Mouse (Mus musculus): ENCODE data around the gene Coq10b.
"Not testable (repeated sequence)": the region's sequence is repeated elsewhere in the genome, so short reads cannot be mapped to it uniquely, and the experiment has no call there.

Gene Coq10b

GRCm38 (mm10) chr1:55058383-55058782 lies 5.8 kb downstream of the Coq10b start:
- not testable (repeated sequence) for DNase-seq

DNA sequence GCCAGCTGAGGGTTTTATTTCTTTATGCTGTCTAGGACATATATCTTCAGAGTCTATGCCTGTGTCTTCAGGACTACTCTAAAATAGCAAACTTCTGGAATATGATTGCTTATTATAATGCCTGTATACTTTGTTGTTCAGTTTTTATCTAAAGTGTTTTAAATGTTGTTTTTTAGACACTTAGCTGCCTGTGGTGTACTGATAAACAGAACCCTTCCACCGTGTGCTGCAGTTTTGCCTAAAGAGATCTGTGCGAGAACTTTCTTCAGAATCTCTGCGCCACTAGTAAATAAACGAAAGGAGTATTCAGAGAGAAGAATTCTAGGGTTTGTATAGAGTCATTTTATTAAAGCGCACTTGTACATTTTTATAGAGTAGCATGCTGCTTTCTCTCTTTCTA lies 8.5 kb downstream of the Coq10b start:
- no peak for DNase-seq

- no peak for DNase-seq
Measured at GRCm38 (mm10) chr1:55061772-55062171, 9.2 kb downstream of the Coq10b start.

DNA sequence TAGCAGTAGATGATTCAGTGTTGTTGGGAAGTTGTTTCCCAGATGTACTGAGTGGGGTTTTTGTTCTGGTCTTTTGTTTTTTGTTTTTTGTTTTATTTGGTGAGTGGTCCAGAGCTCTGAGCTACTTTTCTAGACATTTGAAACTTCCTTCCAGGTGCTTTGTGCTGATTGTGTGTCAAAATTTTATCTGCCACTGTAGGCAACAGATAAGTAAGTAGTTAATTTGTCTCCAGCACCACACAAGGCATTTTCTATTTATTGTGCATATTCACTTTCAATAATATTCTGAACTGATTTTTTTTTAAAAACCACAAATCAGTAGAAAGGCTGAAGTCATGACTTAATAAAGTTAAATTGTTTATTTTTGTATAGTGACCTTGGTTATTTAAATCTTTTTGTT lies 19.8 kb downstream of the Coq10b start:
- not testable (repeated sequence) for DNase-seq

GRCm38 (mm10) chr1:55074757-55075156 lies 22.2 kb downstream of the Coq10b start:
- no peak for DNase-seq

GRCm38 (mm10) chr1:55075652-55076394 lies 23.3 kb downstream of the Coq10b start:
- DNase-seq: no peak

DNA sequence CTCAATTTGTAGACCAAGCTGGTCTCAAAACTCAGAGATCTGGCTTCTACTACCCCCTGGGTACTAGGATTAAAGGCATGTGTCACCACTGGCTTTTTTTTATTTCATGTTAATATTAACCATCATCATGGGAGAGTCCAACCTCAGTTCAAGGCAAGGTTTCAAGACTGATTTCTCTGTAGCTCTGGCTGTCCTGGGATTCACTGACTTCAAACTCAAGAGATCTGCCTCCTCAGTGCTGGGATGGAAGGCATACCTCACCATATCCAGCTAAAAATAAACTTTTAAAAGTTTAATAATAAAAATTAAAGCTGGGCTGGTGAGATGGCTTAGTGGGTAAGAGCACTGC lies 23.8 kb downstream of the Coq10b start:
- DNase-seq: no peak

DNA sequence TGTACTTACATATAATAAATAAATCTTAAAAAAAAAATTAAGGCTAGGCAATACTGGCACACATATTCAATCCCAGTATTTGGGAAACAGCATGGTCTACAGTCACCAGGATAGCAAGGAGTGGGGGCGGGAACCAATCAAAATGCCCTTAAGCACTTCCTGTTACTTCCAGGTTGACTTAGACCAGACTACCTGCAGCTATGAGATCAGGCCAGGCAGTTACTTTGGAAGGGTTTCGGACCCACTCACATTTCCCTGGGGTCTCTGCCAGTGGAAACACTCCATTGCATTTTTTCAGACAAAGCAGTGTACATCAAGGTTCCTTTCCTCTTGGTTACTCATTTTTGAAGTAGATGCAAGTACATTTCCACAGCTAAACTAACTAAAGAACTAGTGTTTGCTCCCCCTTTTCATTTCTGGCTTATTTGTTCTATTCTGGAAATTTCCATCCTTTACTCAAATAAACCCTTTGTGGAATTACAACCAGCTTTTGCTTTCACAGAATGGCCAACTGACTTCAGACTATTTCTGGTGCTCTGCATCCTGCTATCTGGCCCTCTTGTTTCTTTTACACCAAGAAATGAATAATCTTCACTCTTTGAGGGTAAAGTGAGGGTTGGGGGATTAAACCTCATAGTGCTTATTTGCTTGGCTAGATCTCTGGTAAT lies 24.4 kb downstream of the Coq10b start:
- no peak for DNase-seq

DNA sequence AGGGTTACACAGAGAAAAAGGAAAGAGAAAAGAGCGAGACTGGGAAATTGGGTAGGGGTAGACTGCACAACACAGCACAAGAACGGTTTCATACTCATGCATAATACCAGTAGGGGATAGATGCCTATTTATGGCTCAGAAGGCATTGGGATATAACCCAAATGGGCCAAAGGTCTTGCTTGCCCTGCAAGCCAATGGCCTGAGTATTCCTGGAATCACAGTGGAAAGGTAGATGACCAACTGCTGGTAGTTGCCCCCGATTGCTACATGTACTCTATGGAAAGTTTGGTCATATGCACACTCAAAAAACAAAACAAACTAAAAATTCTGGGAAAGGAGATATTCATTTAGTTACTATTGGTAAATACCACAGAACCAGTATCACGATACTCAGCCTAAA lies 27.1 kb downstream of the Coq10b start:
- no peak for DNase-seq

- DNase-seq: no peak
Measured at GRCm38 (mm10) chr1:55082106-55082505, 29.5 kb downstream of the Coq10b start.

DNA sequence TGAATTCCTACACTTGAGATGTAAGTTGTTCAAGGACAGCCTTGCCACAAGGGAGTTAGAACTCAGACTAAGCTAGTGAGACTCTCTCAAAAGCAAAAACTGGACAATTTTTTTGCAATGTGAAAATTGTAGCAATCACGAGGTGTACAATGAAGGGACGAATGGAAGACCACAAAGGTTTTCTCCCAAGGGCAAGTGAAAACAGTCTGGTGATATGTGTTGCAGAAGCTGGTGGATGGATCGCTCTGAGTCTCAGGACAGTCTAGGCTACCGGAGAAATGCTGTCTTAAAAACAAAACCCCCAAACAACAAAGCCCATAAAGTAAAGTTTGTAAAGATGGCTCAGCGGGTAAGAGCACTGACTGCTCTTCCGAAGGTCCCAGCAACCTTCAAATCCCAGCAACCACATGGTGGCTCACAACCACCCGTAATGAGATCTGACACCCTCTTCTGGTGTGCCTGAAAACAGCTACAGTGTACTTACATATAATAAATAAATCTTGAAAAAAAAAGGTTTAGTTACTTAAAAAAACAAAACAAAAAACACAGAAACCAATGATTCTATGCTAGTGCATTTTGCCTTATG lies 33.3 kb downstream of the Coq10b start:
- DNase-seq: no peak

GRCm38 (mm10) chr1:55086868-55087400 lies 34.4 kb downstream of the Coq10b start:
- peak; percentile 9 for DNase-seq

DNA sequence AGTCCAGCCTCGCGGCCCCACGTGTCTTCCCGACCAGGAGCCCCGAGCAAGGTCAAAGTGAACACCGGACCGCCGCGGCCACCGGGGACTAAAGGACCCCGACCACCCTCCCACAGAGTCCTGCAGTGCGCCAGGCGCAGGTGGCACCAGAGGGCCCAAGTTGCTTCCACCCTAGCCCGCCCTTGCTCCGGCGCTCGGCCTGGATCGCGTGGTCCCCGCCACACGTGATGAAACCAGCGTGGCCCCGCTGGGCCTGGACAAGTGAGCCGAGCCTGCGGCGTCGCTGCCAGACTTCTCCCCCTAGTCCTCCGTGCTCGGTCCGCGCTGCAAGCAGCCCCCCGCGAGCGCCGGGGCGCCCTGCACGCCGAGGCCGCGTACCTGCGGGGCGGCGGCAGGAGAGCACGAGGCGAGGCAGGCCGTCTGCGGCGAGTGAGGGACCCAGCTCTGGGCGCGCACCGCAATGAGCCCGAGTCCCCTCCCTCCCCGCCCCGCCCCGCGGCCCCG lies 34.9 kb downstream of the Coq10b start:
- DNase-seq: no peak

- DNase-seq: peak; percentile 98
Measured at GRCm38 (mm10) chr1:55087932-55088610, 35.5 kb downstream of the Coq10b start, which contains the start of the genes Hspe1 and Hspd1. TSS of gene Hspe1 (plus strand) at chr1:55088132. TSS of gene Hspd1 (minus strand) at chr1:55088243.

DNA sequence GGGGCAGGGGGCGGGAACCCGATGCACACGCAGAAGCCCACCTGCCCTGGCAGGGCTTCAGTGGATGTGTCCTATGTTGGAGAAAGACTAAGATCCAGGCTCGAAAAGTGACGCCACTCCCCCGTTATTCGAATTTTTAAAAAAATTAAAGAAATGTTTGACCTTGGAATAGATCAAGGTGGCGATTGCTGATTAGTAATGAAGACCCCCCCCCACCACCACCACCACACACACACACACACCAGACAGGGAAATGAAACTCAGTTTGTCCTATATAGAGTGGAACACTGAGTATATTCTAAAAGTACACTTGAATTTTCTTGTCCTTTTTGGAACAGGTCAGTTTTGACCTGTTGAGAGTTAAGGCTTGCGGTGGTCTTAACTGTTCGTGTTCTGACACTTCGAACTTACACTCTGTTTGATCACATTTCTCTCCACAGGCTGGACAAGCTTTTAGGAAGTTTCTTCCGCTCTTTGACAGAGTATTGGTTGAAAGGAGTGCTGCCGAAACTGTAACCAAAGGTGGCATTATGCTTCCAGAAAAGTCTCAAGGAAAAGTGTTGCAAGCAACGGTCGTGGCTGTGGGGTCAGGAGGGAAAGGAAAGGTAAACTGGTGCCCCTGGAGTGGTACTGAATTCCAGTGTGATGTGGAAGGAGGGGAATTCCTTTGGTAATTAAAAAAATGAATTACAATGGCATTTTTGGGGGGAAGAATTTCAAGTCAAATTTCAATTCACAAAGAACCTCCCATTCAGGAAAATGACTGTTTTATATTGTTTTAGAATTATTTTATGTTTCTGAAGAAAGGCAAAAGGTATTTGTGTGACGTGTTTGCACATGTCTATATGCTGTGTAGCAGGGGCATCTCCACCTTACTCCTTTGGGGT lies 36.3 kb downstream of the Coq10b start:
- no peak for DNase-seq

- DNase-seq: no peak
Measured at GRCm38 (mm10) chr1:55089498-55090064, 37.0 kb downstream of the Coq10b start.

- DNase-seq: no peak
Measured at GRCm38 (mm10) chr1:55092056-55092455, 39.5 kb downstream of the Coq10b start.

- no peak for DNase-seq
Measured at GRCm38 (mm10) chr1:55092469-55092868, 39.9 kb downstream of the Coq10b start.

DNA sequence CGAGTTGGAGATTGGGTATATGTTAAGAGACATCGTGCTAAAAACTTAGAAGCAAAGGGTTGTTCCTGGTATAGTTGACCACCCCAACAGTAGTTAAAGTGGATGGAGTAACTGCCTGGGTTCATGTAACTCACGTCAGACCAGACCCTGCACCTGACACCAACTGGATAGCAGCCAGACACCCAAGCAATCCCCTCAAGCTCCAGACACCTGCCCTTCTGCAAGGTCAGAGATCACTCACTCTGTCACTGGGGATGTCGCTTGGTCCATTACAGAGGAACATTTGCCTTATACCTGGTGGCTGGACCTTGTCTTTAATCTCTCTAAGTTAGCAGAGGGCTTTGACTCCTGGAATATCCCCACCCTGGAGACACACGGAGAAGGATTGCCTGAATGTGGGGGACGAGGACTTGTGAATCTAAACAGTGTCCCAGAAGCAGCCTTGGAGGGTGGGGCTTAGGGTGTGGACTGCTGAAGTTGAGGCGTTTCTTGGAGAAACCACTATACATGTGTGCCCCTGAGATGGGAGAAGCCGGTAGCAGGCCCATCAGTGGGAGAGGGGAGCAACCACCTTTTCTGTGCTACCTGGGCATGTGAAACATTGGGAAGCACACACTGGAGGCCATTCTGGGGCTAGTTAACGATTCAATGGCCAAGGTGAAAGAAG lies 54.5 kb downstream of the Coq10b start:
- DNase-seq: no peak

GRCm38 (mm10) chr1:55107644-55108043 lies 55.1 kb downstream of the Coq10b start:
- no peak for DNase-seq

- DNase-seq: no peak
Measured at GRCm38 (mm10) chr1:55108473-55108872, 55.9 kb downstream of the Coq10b start.
